Mouse (Mus musculus) bone marrow, adult 2 months (tissue): ENCODE measurements around the gene Mitf.

Experiments
- CTCF ChIP-seq: fragments of 200-500 bp; IDR thresholded peaks from 2 replicates; pipeline ENCODE4 v1.5.1; 2011; ENCODE audit warnings: low read length, control low read depth; ENCODE audit not compliant: control insufficient read depth, insufficient read depth
- POLR2A ChIP-seq: fragments of 200-500 bp; IDR thresholded peaks from 2 replicates; pipeline ENCODE4 v1.6.1; 2011; ENCODE audit warnings: low read depth, mild to moderate bottlenecking, control low read depth, low read length, borderline replicate concordance; ENCODE audit not compliant: control insufficient read depth

DNA sequence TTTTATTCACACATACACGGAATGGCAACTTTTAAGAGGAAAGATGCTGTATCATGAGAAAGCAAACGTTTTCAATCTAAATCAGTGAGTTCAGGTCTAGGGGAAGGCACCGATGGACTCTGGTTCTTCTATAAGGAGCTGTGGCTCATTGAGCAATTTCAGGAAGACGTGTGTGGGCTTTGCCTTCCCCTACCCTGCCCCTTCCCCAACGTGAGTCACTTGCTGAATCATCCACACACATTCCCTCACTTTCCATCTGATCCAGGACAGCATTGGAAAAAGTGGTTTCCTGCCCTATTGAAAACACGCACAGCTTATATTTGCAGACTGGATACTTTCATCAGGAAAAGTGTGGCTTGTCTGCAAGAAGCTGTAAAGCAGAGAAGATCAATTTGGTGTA lies 11.3 kb downstream of the Mitf start:
- TF ChIP-seq POLR2A (no peak), CTCF (no peak)
